Mouse (Mus musculus): ENCODE results near the gene Flot1. TPM values are rescaled to one million over a fixed set of nuclear protein-coding genes. Genes with fewer than 3 reads are reported as not detected.

Gene Flot1
- polyA plus RNA-seq, 1 experiment from 2014 or later: 104 TPM

DNA sequence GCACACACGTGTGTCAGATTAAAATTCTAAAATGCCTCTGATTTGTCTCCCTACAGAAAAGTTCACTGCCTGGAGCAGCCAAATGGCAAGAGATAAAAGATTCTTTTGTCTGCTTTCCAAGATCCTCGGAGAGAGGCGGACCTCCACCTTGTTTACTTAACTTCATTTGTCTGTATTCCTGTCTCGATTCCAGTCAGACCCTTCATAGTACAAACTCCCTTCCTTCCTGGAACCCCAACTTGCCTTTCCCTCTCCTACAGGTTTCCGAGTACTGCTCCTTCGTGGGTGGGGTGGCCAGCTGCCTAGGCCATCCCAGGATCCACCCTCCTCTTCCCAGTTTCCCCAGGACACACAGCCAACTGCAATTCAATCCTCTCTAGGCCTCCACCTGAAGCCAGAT, 20.0 kb upstream of the Flot1 start:
- H3K27ac ChIP-seq (ENCODE audit: low read length): no peak overlapping the region
- ATAC-seq: no peak
- H3K4me2 ChIP-seq (ENCODE audit: low read length): no peak overlapping the region
- H3K4me1 ChIP-seq (ENCODE audit: control insufficient read depth, insufficient read depth, low read length): no peaks in the 10 kb centered on the region
- 57% methylated on average over 6 of the region's 6 CpGs for WGBS
- 0 out of 2 replicates have a peak, but pooled peaks cover 3% of the 10 kb centered on the region for H3K9me3 ChIP-seq (replicated peaks; ENCODE audit: control insufficient read depth, low read length, poor library complexity, severe bottlenecking)
- no peak overlapping the region for H3K9ac ChIP-seq (ENCODE audit: low read depth, low read length)
- no peak overlapping the region for H3K4me3 ChIP-seq (ENCODE audit: low read depth, low read length)
- no peaks in the 10 kb centered on the region for H3K27me3 ChIP-seq (ENCODE audit: control insufficient read depth, insufficient read depth, low read depth, low read length)
- H3K36me3 ChIP-seq (ENCODE audit: control insufficient read depth, insufficient read depth, low read length): no peaks in the 10 kb centered on the region

DNA sequence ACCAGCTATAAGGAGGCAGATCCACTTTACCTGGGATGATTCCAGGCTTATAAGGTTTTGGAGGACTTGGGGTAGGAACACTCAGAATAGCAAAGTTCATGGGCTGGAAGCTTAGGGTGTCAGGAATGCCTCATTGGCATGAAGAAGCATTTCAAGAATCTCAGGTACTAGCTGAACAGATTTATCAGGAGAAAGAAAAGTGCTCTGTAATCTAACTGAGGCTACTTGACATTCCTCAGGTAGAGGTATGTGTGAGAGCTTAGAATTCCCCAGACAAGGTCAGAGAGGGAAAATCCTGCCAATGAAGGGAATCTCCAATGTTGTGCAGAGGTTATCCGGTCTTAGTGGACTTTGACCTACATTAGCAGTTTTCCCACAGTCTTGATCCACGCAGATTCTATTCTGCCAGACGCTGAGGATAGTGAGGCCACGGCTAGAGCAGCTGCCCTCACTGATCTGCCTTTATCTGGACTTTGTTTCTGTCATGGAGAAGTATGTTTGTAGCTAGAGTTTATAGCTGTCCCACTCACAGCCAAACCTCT, 19.1 kb upstream of the Flot1 start:
- Histone ChIP-seq H3K4me2 (ENCODE audit: low read length) (no peak overlapping the region), H3K9ac (ENCODE audit: low read depth, low read length) (no peak overlapping the region), H3K9me3 (replicated peaks; ENCODE audit: control insufficient read depth, low read length, poor library complexity, severe bottlenecking) (no peaks in the 10 kb centered on the region), H3K4me3 (ENCODE audit: low read depth, low read length) (no peak overlapping the region), H3K27me3 (ENCODE audit: control insufficient read depth, insufficient read depth, low read depth, low read length) (no peaks in the 10 kb centered on the region), H3K36me3 (ENCODE audit: control insufficient read depth, insufficient read depth, low read length) (no peaks in the 10 kb centered on the region), H3K4me1 (ENCODE audit: control insufficient read depth, insufficient read depth, low read length) (no peaks in the 10 kb centered on the region), H3K27ac (ENCODE audit: low read length) (no peak overlapping the region)
- ATAC-seq: no peak
- 90% methylated on average over 4 of the region's 4 CpGs for WGBS

- no peak for ATAC-seq
- Histone ChIP-seq H3K4me3 (ENCODE audit: low read depth, low read length) (no peak overlapping the region), H3K9me3 (replicated peaks; ENCODE audit: control insufficient read depth, low read length, poor library complexity, severe bottlenecking) (no peaks in the 10 kb centered on the region), H3K36me3 (ENCODE audit: control insufficient read depth, insufficient read depth, low read length) (no peaks in the 10 kb centered on the region), H3K4me2 (ENCODE audit: low read length) (no peak overlapping the region), H3K27me3 (ENCODE audit: control insufficient read depth, insufficient read depth, low read depth, low read length) (no peaks in the 10 kb centered on the region), H3K4me1 (ENCODE audit: control insufficient read depth, insufficient read depth, low read length) (no peaks in the 10 kb centered on the region), H3K27ac (ENCODE audit: low read length) (no peak overlapping the region), H3K9ac (ENCODE audit: low read depth, low read length) (no peak overlapping the region)
- WGBS: 66% methylated on average over 9 of the region's 9 CpGs
Observed at GRCm38 (mm10) chr17:35808073-35808472, 15.0 kb upstream of the Flot1 start.

GRCm38 (mm10) chr17:35809395-35809794, 13.6 kb upstream of the Flot1 start:
- ATAC-seq: no peak
- no peaks in the 10 kb centered on the region for H3K4me1 ChIP-seq (ENCODE audit: control insufficient read depth, insufficient read depth, low read length)
- no peaks in the 10 kb centered on the region for H3K27me3 ChIP-seq (ENCODE audit: control insufficient read depth, insufficient read depth, low read depth, low read length)
- no peak overlapping the region for H3K4me3 ChIP-seq (ENCODE audit: low read depth, low read length)
- no peak overlapping the region for H3K4me2 ChIP-seq (ENCODE audit: low read length)
- H3K9me3 ChIP-seq (replicated peaks; ENCODE audit: control insufficient read depth, low read length, poor library complexity, severe bottlenecking): no peaks in the 10 kb centered on the region
- no peak overlapping the region for H3K9ac ChIP-seq (ENCODE audit: low read depth, low read length)
- no peaks in the 10 kb centered on the region for H3K36me3 ChIP-seq (ENCODE audit: control insufficient read depth, insufficient read depth, low read length)
- WGBS: 88% methylated on average over 11 of the region's 11 CpGs
- H3K27ac ChIP-seq (ENCODE audit: low read length): no peak overlapping the region

DNA sequence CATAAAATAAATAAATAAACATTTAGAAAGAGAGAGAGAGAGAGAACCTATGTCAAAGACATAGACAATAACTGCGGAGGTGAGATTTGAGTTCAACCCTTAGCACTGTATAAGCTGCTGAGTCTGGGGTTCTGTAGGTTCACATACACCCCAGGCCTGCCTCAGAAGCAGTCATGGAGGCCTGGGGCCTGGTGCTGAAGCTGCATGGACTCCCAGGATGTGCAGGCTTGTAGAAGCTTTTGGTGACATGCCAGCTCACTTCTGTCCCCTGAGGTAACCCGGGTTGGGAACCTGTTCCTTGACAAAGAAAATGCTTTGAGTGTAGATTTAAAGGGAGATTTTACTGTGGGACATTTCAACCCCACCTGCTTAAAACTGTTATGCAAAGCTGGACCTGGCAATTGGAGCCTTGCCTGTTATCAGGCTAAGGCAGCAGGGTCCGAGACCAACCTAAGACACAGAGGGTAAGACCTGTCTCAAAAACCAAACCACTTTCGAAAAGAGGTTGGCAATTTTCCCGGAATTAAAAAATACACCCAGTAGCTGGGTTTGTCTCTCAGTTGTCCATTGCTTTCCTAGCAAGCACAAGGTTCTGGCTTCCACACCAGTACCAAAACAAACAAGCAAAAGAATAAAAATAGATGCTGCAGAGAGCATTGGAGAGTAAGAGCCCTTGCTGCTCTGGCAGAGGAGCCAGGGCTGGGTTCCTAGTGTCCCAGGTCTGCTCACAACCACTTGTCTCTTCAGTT, 12.0 kb upstream of the Flot1 start:
- Histone ChIP-seq H3K4me3 (ENCODE audit: low read depth, low read length) (no peak overlapping the region), H3K36me3 (ENCODE audit: control insufficient read depth, insufficient read depth, low read length) (no peaks in the 10 kb centered on the region), H3K9me3 (replicated peaks; ENCODE audit: control insufficient read depth, low read length, poor library complexity, severe bottlenecking) (no peaks in the 10 kb centered on the region), H3K27ac (ENCODE audit: low read length) (no peak overlapping the region), H3K4me1 (ENCODE audit: control insufficient read depth, insufficient read depth, low read length) (no peaks in the 10 kb centered on the region), H3K27me3 (ENCODE audit: control insufficient read depth, insufficient read depth, low read depth, low read length) (no peaks in the 10 kb centered on the region), H3K9ac (ENCODE audit: low read depth, low read length) (no peak overlapping the region), H3K4me2 (ENCODE audit: low read length) (no peak overlapping the region)
- no peak for ATAC-seq
- WGBS: 80% methylated on average over 5 of the region's 5 CpGs

DNA sequence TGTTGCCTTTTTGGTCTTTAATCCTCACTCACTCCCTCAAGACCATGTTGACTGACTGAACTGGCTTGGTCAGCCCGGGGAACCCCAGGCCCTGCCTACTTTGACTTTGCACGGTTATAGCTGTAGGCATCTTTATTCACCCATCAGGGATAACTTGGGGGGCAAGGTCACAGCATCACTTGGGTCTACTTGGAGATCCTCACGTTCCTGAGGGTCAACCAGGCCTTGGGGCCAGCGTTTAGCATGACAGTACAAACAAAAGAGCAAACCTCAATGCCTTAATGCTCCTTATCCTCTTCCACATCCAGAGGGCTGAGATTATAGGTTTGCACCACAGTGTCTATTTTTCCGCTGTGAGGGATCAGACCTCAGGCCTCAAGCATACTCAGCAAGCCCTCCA, 10.7 kb upstream of the Flot1 start:
- ATAC-seq: no peak
- WGBS: 65% methylated on average over 5 of the region's 5 CpGs
- no peak overlapping the region for H3K27ac ChIP-seq (ENCODE audit: low read length)
- no peak overlapping the region for H3K9ac ChIP-seq (ENCODE audit: low read depth, low read length)
- no peaks in the 10 kb centered on the region for H3K9me3 ChIP-seq (replicated peaks; ENCODE audit: control insufficient read depth, low read length, poor library complexity, severe bottlenecking)
- no peak overlapping the region for H3K4me3 ChIP-seq (ENCODE audit: low read depth, low read length)
- no peak overlapping the region for H3K4me2 ChIP-seq (ENCODE audit: low read length)
- no peaks in the 10 kb centered on the region for H3K27me3 ChIP-seq (ENCODE audit: control insufficient read depth, insufficient read depth, low read depth, low read length)
- no peaks in the 10 kb centered on the region for H3K4me1 ChIP-seq (ENCODE audit: control insufficient read depth, insufficient read depth, low read length)
- H3K36me3 ChIP-seq (ENCODE audit: control insufficient read depth, insufficient read depth, low read length): no peaks in the 10 kb centered on the region

- H3K4me3 ChIP-seq (ENCODE audit: low read depth, low read length): no peak overlapping the region
- no peak for ATAC-seq
- no peaks in the 10 kb centered on the region for H3K27me3 ChIP-seq (ENCODE audit: control insufficient read depth, insufficient read depth, low read depth, low read length)
- no peak overlapping the region for H3K9ac ChIP-seq (ENCODE audit: low read depth, low read length)
- no peaks in the 10 kb centered on the region for H3K4me1 ChIP-seq (ENCODE audit: control insufficient read depth, insufficient read depth, low read length)
- no peaks in the 10 kb centered on the region for H3K9me3 ChIP-seq (replicated peaks; ENCODE audit: control insufficient read depth, low read length, poor library complexity, severe bottlenecking)
- WGBS: 73% methylated on average over 6 of the region's 6 CpGs
- no peak overlapping the region for H3K4me2 ChIP-seq (ENCODE audit: low read length)
- no peaks in the 10 kb centered on the region for H3K36me3 ChIP-seq (ENCODE audit: control insufficient read depth, insufficient read depth, low read length)
- H3K27ac ChIP-seq (ENCODE audit: low read length): no peak overlapping the region
Observed at GRCm38 (mm10) chr17:35812736-35813135, 10.3 kb upstream of the Flot1 start.

DNA sequence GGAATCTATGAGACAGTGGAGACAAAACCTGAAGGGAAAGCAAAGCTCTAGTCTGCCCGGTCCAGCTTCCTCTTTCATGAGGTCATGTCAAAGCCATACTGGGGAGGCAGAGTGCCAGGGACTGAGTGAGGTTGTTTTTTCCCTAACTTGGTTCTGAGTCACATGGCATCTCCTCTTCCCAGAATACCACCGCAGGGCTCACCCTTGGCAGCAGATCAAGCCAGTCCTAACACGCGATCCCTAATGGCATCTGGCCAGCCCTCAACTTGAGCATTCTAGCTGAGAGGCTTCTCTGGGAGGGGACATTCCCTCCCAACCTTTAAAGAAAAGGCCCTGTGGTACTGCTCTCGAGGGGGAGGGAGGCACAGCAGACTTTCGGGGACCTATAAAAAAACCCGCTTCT, 9.8 kb upstream of the Flot1 start:
- WGBS: 49% methylated on average over 7 of the region's 7 CpGs
- Histone ChIP-seq H3K27ac (ENCODE audit: low read length) (no peak overlapping the region), H3K27me3 (ENCODE audit: control insufficient read depth, insufficient read depth, low read depth, low read length) (no peaks in the 10 kb centered on the region), H3K4me1 (ENCODE audit: control insufficient read depth, insufficient read depth, low read length) (no peaks in the 10 kb centered on the region), H3K36me3 (ENCODE audit: control insufficient read depth, insufficient read depth, low read length) (no peaks in the 10 kb centered on the region), H3K4me3 (ENCODE audit: low read depth, low read length) (no peak overlapping the region), H3K9me3 (replicated peaks; ENCODE audit: control insufficient read depth, low read length, poor library complexity, severe bottlenecking) (no peaks in the 10 kb centered on the region), H3K4me2 (ENCODE audit: low read length) (no peak overlapping the region), H3K9ac (ENCODE audit: low read depth, low read length) (no peak overlapping the region)
- ATAC-seq: peak; percentile 32; the same call in 1 of the 2 replicates

DNA sequence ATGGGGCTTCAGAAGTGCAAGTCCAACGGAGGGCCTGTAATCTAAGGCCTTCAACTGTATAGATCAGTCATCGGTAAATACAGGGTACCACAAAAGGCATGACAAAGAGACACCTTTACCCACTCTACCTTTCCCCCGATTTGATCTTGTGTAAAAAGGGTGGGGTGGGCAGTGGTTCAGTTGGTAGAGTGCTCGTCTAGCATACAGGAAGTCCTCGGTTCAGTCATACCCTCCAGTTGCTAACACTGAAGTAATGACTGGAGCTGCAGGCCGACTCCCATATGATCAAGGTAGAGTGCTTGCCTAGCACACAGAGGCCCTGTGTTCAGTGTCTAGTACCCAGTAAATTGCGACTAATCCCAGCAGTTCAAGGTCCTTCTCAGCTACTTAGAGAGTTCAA, 9.4 kb upstream of the Flot1 start:
- Histone ChIP-seq H3K36me3 (ENCODE audit: control insufficient read depth, insufficient read depth, low read length) (no peaks in the 10 kb centered on the region), H3K4me2 (ENCODE audit: low read length) (no peak overlapping the region), H3K4me3 (ENCODE audit: low read depth, low read length) (no peak overlapping the region), H3K9me3 (replicated peaks; ENCODE audit: control insufficient read depth, low read length, poor library complexity, severe bottlenecking) (no peaks in the 10 kb centered on the region), H3K4me1 (ENCODE audit: control insufficient read depth, insufficient read depth, low read length) (no peaks in the 10 kb centered on the region), H3K9ac (ENCODE audit: low read depth, low read length) (no peak overlapping the region), H3K27ac (ENCODE audit: low read length) (no peak overlapping the region), H3K27me3 (ENCODE audit: control insufficient read depth, insufficient read depth, low read depth, low read length) (no peaks in the 10 kb centered on the region)
- ATAC-seq: peak; percentile 32; the same call in 1 of the 2 replicates
- 84% methylated on average over 7 of the region's 7 CpGs for WGBS
